Mouse (Mus musculus): Measurements from ENCODE around the gene Gtpbp3. TPM values are rescaled to one million over a fixed set of nuclear protein-coding genes. Genes with fewer than 3 reads are reported as not detected.

Gtpbp3 gene
- polyA plus RNA-seq, 1 experiment from 2014 or later, result 4.6 TPM

Other genes with a start within 250 kb of the Gtpbp3 start
- 14.1 and 14.9 TPM in 2 replicates for gene Myo9b, start 215.4 kb upstream of the Gtpbp3 start, polyA plus RNA-seq (2014; fragmentation: Nextera tagmentation; extraction: Ambion mirVana)
- gene Haus8, start 215.2 kb upstream of the Gtpbp3 start, polyA plus RNA-seq (2014; fragmentation: Nextera tagmentation; extraction: Ambion mirVana), result 54.9 and 58.0 TPM in 2 replicates
- 70.9 and 71.7 TPM in 2 replicates for gene Use1, start 121.3 kb upstream of the Gtpbp3 start, polyA plus RNA-seq (2014; fragmentation: Nextera tagmentation; extraction: Ambion mirVana)
- 2.9 and 3.3 TPM in 2 replicates for gene Ocel1, start 116.8 kb upstream of the Gtpbp3 start, polyA plus RNA-seq (2014; fragmentation: Nextera tagmentation; extraction: Ambion mirVana)
- 62.6 and 73.0 TPM in 2 replicates for gene Nr2f6, start 106.1 kb upstream of the Gtpbp3 start, polyA plus RNA-seq (2014; fragmentation: Nextera tagmentation; extraction: Ambion mirVana)
- 2.4 and 3.3 TPM in 2 replicates for gene Ushbp1, start 92.3 kb upstream of the Gtpbp3 start, polyA plus RNA-seq (2014; fragmentation: Nextera tagmentation; extraction: Ambion mirVana)
- gene Babam1, start 91.2 kb upstream of the Gtpbp3 start, polyA plus RNA-seq (2014; fragmentation: Nextera tagmentation; extraction: Ambion mirVana), result 99.0 and 99.2 TPM in 2 replicates
- gene Ankle1, start 82.1 kb upstream of the Gtpbp3 start, polyA plus RNA-seq (2014; fragmentation: Nextera tagmentation; extraction: Ambion mirVana), result 14.9 and 16.3 TPM in 2 replicates
- 36.4 and 42.2 TPM in 2 replicates for gene Abhd8, start 24.4 kb upstream of the Gtpbp3 start, polyA plus RNA-seq (2014; fragmentation: Nextera tagmentation; extraction: Ambion mirVana)
- gene Mrpl34, start 23.1 kb upstream of the Gtpbp3 start, polyA plus RNA-seq (2014; fragmentation: Nextera tagmentation; extraction: Ambion mirVana), result 249 and 251 TPM in 2 replicates
- 128 and 129 TPM in 2 replicates for gene Dda1, start 18.9 kb upstream of the Gtpbp3 start, polyA plus RNA-seq (2014; fragmentation: Nextera tagmentation; extraction: Ambion mirVana)
- 4.0 and 4.7 TPM in 2 replicates for gene Ano8, start 2.1 kb upstream of the Gtpbp3 start, polyA plus RNA-seq (2014; fragmentation: Nextera tagmentation; extraction: Ambion mirVana)
- gene Plvap, start 23.6 kb downstream of the Gtpbp3 start, polyA plus RNA-seq (2014; fragmentation: Nextera tagmentation; extraction: Ambion mirVana), result 33.7 and 34.1 TPM in 2 replicates
- 0.40 and 0.72 TPM in 2 replicates for gene Ccdc194, start 37.6 kb downstream of the Gtpbp3 start, polyA plus RNA-seq (2014; fragmentation: Nextera tagmentation; extraction: Ambion mirVana)
- gene Bst2, start 49.4 kb downstream of the Gtpbp3 start, polyA plus RNA-seq (2014; fragmentation: Nextera tagmentation; extraction: Ambion mirVana), result 5.0 and 6.1 TPM in 2 replicates
- gene Mvb12a, start 54.8 kb downstream of the Gtpbp3 start, polyA plus RNA-seq (2014; fragmentation: Nextera tagmentation; extraction: Ambion mirVana), result 50.7 and 51.0 TPM in 2 replicates
- gene Tmem221, start 70.8 kb downstream of the Gtpbp3 start, polyA plus RNA-seq (2014; fragmentation: Nextera tagmentation; extraction: Ambion mirVana), result 0.12 and 0.14 TPM in 2 replicates
- gene Nxnl1, start 78.5 kb downstream of the Gtpbp3 start, polyA plus RNA-seq (2014; fragmentation: Nextera tagmentation; extraction: Ambion mirVana), result not detected in 2 replicates
- gene Slc27a1, start 80.8 kb downstream of the Gtpbp3 start, polyA plus RNA-seq (2014; fragmentation: Nextera tagmentation; extraction: Ambion mirVana), result 8.6 and 12.4 TPM in 2 replicates
- 224 and 234 TPM in 2 replicates for gene Pgls, start 104.1 kb downstream of the Gtpbp3 start, polyA plus RNA-seq (2014; fragmentation: Nextera tagmentation; extraction: Ambion mirVana)
- 3.2 and 3.6 TPM in 2 replicates for gene Fam129c, start 109.5 kb downstream of the Gtpbp3 start, polyA plus RNA-seq (2014; fragmentation: Nextera tagmentation; extraction: Ambion mirVana)
- 39.5 and 42.8 TPM in 2 replicates for gene Colgalt1, start 122.9 kb downstream of the Gtpbp3 start, polyA plus RNA-seq (2014; fragmentation: Nextera tagmentation; extraction: Ambion mirVana)
- gene Unc13a, start 183.7 kb downstream of the Gtpbp3 start, polyA plus RNA-seq (2014; fragmentation: Nextera tagmentation; extraction: Ambion mirVana), result 5.4 and 6.5 TPM in 2 replicates
- 1.3 and 1.7 TPM in 2 replicates for gene Jak3, start 188.2 kb downstream of the Gtpbp3 start, polyA plus RNA-seq (2014; fragmentation: Nextera tagmentation; extraction: Ambion mirVana)
- 0.44 and 0.48 TPM in 2 replicates for gene Insl3, start 201.1 kb downstream of the Gtpbp3 start, polyA plus RNA-seq (2014; fragmentation: Nextera tagmentation; extraction: Ambion mirVana)
- gene B3gnt3, start 213.7 kb downstream of the Gtpbp3 start, polyA plus RNA-seq (2014; fragmentation: Nextera tagmentation; extraction: Ambion mirVana), result 0.38 and 0.63 TPM in 2 replicates
- 12.9 and 15.3 TPM in 2 replicates for gene Fcho1, start 237.6 kb downstream of the Gtpbp3 start, polyA plus RNA-seq (2014; fragmentation: Nextera tagmentation; extraction: Ambion mirVana)

Data from midbrain, embryonic 11.5 days (tissue).